Mouse (Mus musculus) limb, embryonic 12.5 days (tissue): ENCODE measurements at regions not wholly inside any gene's neighbourhood (a gene's known extent, or its start where the extent isn't known, plus 50 kb on each side); places are given as distances from the start of the nearest gene placed in this dataset.

Experiments used
- ATAC-seq: fragments of 200-750 bp; cut with Nextera tagmentation; 2 replicates; pipeline ENCODE4 v1.8.0; 2017; ENCODE audit warnings: low read depth, moderate TSS enrichment; ENCODE audit not compliant: insufficient number of reproducible peaks, insufficient read depth, low FRiP score, low TSS enrichment
- H3K27ac ChIP-seq: fragments of 300-500 bp; sonication (generic); 2 replicates; pipeline ENCODE4 v1.5.1; 2016; ENCODE audit warnings: mild to moderate bottlenecking, moderate library complexity
- H3K27me3 ChIP-seq: fragments of 300-500 bp; sonication (generic); 2 replicates; pipeline ENCODE4 v1.6.1; 2016; ENCODE audit warnings: mild to moderate bottlenecking, moderate library complexity
- H3K36me3 ChIP-seq: fragments of 300-500 bp; sonication (generic); 2 replicates; pipeline ENCODE4 v1.6.1; 2016; ENCODE audit warnings: mild to moderate bottlenecking, moderate library complexity
- H3K4me1 ChIP-seq: fragments of 300-500 bp; sonication (generic); replicated peaks from 2 replicates; pipeline ENCODE4 v1.6.1; 2016
- H3K4me2 ChIP-seq: fragments of 300-500 bp; sonication (generic); 2 replicates; pipeline ENCODE4 v1.6.1; 2016; ENCODE audit warnings: mild to moderate bottlenecking, moderate library complexity
- H3K4me3 ChIP-seq: fragments of 300-500 bp; sonication (generic); replicated peaks from 2 replicates; pipeline ENCODE4 v1.5.1; 2016; ENCODE audit warnings: mild to moderate bottlenecking
- H3K9ac ChIP-seq: fragments of 300-500 bp; sonication (generic); replicated peaks from 2 replicates; pipeline ENCODE4 v1.6.1; 2016; ENCODE audit warnings: mild to moderate bottlenecking, moderate library complexity
- H3K9me3 ChIP-seq: fragments of 300-500 bp; sonication (generic); 2 replicates; pipeline ENCODE4 v1.6.1; 2016; ENCODE audit warnings: mild to moderate bottlenecking, moderate library complexity
- WGBS: fragments of 180-500 bp; shearing (Covaris S2); methylation state at CpG from one replicate; pipeline ENCODE4 v1.1.7; 2016; 5-methylcytosine and 5-hydroxymethylcytosine counted together

DNA sequence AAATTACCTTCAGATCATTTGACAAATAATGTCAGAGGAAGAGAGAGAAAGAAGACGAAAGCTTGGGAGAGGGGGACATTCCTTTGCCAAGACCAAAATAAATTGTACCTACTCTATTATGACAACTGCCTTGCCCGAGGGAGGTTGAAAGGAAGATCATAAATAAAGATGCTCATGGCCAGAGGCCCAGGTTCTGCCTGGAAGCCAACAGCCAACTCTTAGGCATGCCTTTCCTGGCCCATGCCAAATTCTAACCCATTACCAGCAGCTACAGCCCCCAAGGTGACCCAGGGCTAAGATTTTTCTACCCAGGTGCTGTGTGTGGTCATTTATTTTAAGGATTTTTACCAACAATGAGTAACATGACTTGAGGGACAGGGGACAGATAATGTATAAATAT lies 54.9 kb downstream of the Cbln1 start:
- H3K4me3 ChIP-seq, result no peak overlapping the region
- no peak overlapping the region for H3K27ac ChIP-seq
- peaks cover 11% of the 10 kb centered on the region for H3K4me1 ChIP-seq
- no peaks in the 10 kb centered on the region for H3K36me3 ChIP-seq
- H3K4me2 ChIP-seq, result no peak overlapping the region
- H3K9me3 ChIP-seq, result no peaks in the 10 kb centered on the region
- no peak for ATAC-seq
- H3K27me3 ChIP-seq, result no peaks in the 10 kb centered on the region; the same call in 1 of the 2 replicates
- 80% methylated on average over 2 of the region's 2 CpGs for WGBS
- H3K9ac ChIP-seq, result no peak overlapping the region

GRCm38 (mm10) chr8:87415051-87415630 lies 57.3 kb downstream of the Cbln1 start:
- 80% methylated on average over 3 of the region's 3 CpGs for WGBS
- Histone ChIP-seq H3K36me3 (no peaks in the 10 kb centered on the region), H3K9ac (no peak overlapping the region), H3K27ac (no peak overlapping the region), H3K4me1 (no peaks in the 10 kb centered on the region), H3K9me3 (no peaks in the 10 kb centered on the region), H3K4me2 (no peak overlapping the region), H3K27me3 (no peaks in the 10 kb centered on the region; the same call in 1 of the 2 replicates), H3K4me3 (no peak overlapping the region)
- ATAC-seq, result no peak

DNA sequence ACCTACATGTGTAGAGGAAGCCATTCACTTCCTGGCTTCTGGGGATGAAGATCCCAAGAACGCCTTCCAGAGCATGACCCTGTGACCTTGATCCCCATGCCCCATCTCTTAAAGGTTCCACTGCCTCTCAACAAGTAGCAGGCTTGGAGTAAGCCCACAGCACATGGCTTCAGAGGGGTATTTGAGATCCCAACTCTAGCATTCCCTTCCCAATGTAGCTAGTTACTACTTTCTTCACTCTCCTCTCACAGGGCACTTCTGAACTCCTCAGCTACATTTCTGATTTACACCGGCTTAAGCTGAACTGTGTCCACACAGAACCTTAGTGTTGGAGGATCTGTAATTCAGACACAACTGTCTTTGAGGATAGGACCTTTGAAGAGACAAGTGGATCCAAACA lies 83.4 kb downstream of the Cbln1 start:
- Histone ChIP-seq H3K9me3 (0 out of 2 replicates have a peak, but pooled peaks cover 6% of the 10 kb centered on the region), H3K27ac (no peak overlapping the region), H3K4me1 (no peaks in the 10 kb centered on the region), H3K4me2 (no peak overlapping the region), H3K27me3 (no peaks in the 10 kb centered on the region), H3K4me3 (no peak overlapping the region), H3K36me3 (no peaks in the 10 kb centered on the region), H3K9ac (no peak overlapping the region)
- WGBS, result 61% methylated on average over 2 of the region's 2 CpGs
- ATAC-seq, result no peak

- WGBS, result 66% methylated on average over 12 of the region's 12 CpGs
- Histone ChIP-seq H3K36me3 (no peaks in the 10 kb centered on the region), H3K9ac (no peak overlapping the region), H3K27ac (no peak overlapping the region), H3K4me1 (0 out of 2 replicates have a peak, but pooled peaks cover 5% of the 10 kb centered on the region), H3K4me3 (no peak overlapping the region), H3K4me2 (no peak overlapping the region), H3K9me3 (no peaks in the 10 kb centered on the region), H3K27me3 (peaks cover 8% of the 10 kb centered on the region; the same call in 1 of the 2 replicates)
- ATAC-seq, result no peak
Observed at GRCm38 (mm10) chr8:87383527-87384206, 88.7 kb downstream of the Cbln1 start.

GRCm38 (mm10) chr8:87382311-87382710 lies 90.1 kb downstream of the Cbln1 start:
- H3K4me3 ChIP-seq, result no peak overlapping the region

DNA sequence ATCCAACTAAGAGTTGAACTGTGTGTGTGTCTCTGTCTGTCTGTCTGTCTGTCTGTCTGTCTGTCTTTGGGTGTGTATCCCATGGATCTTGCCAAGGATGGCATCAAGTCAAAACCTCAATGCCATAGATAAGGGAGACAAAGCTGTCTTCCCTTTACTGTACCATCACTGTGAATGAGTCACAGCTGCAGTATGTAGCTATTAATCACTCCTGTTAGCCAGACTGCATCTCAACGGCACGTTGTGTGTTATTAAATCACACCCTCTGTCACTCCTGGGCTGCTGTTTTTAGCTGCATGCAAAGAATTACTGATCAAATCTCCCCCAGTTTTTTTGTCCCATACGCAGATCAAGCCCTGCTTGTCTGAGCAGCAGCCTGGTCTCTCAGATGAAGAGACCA lies 91.6 kb downstream of the Cbln1 start:
- Histone ChIP-seq H3K27me3 (peaks cover 14% of the 10 kb centered on the region; the same call in 1 of the 2 replicates), H3K4me2 (no peak overlapping the region), H3K4me1 (peaks cover 9% of the 10 kb centered on the region), H3K4me3 (no peak overlapping the region), H3K36me3 (no peaks in the 10 kb centered on the region), H3K9ac (no peak overlapping the region), H3K9me3 (no peaks in the 10 kb centered on the region), H3K27ac (no peak overlapping the region)
- 43% methylated on average over 3 of the region's 3 CpGs for WGBS
- no peak for ATAC-seq

More at GRCm38 (mm10) chr8:87382311-87382710, 90.1 kb downstream of the Cbln1 start:
- H3K27ac ChIP-seq, result no peak overlapping the region
- H3K36me3 ChIP-seq, result no peaks in the 10 kb centered on the region
- no peak overlapping the region for H3K4me2 ChIP-seq
- H3K27me3 ChIP-seq, result peaks cover 8% of the 10 kb centered on the region; the same call in 1 of the 2 replicates
- WGBS, result 84% methylated on average over 5 of the region's 5 CpGs
- H3K4me1 ChIP-seq, result 0 out of 2 replicates have a peak, but pooled peaks cover 5% of the 10 kb centered on the region
- H3K9me3 ChIP-seq, result no peaks in the 10 kb centered on the region
- no peak for ATAC-seq
- no peak overlapping the region for H3K9ac ChIP-seq

- Histone ChIP-seq H3K4me1 (peaks cover 24% of the 10 kb centered on the region), H3K4me3 (no peak overlapping the region), H3K9me3 (no peaks in the 10 kb centered on the region), H3K36me3 (no peaks in the 10 kb centered on the region), H3K4me2 (no peak overlapping the region), H3K27me3 (peaks cover 14% of the 10 kb centered on the region; the same call in 1 of the 2 replicates), H3K9ac (no peak overlapping the region), H3K27ac (no peak overlapping the region)
- WGBS, result 88% methylated on average over 8 of the region's 8 CpGs
- ATAC-seq, result no peak
Observed at GRCm38 (mm10) chr8:87379296-87379695, 93.1 kb downstream of the Cbln1 start.

DNA sequence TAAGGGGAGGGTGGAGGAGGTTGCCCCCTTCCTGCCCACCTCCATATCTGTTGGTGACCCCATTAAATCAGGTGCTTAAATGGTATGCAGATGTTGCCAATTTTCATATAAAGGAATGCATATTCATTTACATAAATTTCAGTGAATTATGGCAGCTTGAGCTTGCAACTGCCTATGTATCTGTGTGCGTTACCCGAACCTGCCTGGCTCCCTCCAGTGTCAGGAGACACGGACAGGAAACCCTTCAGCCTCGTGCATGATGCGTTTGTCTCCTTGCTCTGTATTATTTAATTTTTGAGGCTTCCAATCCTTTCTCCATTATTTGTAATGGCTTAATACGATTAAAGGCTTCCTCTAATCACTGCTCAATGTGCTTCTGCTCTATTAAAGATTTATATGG lies 98.4 kb downstream of the Cbln1 start:
- no peak overlapping the region for H3K4me3 ChIP-seq
- peaks cover 6% of the 10 kb centered on the region; the same call in 1 of the 2 replicates for H3K27me3 ChIP-seq
- peak overlapping the region; percentile 29 for H3K4me2 ChIP-seq
- H3K4me1 ChIP-seq, result peaks cover 47% of the 10 kb centered on the region
- no peak overlapping the region for H3K9ac ChIP-seq
- 0 out of 2 replicates have a peak, but pooled peaks have one; percentile 20 for ATAC-seq
- WGBS, result 12% methylated on average over 6 of the region's 6 CpGs
- no peaks in the 10 kb centered on the region for H3K36me3 ChIP-seq
- H3K9me3 ChIP-seq, result no peaks in the 10 kb centered on the region
- H3K27ac ChIP-seq, result no peak overlapping the region

- peaks cover 6% of the 10 kb centered on the region; the same call in 1 of the 2 replicates for H3K27me3 ChIP-seq
- WGBS, result 6% methylated on average over 6 of the region's 6 CpGs
- ATAC-seq, result peak; percentile 87
- no peaks in the 10 kb centered on the region for H3K9me3 ChIP-seq
- no peaks in the 10 kb centered on the region for H3K36me3 ChIP-seq
- H3K4me3 ChIP-seq, result no peak overlapping the region
- peak overlapping the region; percentile 29; the same call in 1 of the 2 replicates for H3K4me2 ChIP-seq
- no peak overlapping the region for H3K9ac ChIP-seq
- peak overlapping the region; percentile 2 for H3K27ac ChIP-seq
- peaks cover 47% of the 10 kb centered on the region for H3K4me1 ChIP-seq
Observed at GRCm38 (mm10) chr8:87373535-87373934, 98.9 kb downstream of the Cbln1 start.

DNA sequence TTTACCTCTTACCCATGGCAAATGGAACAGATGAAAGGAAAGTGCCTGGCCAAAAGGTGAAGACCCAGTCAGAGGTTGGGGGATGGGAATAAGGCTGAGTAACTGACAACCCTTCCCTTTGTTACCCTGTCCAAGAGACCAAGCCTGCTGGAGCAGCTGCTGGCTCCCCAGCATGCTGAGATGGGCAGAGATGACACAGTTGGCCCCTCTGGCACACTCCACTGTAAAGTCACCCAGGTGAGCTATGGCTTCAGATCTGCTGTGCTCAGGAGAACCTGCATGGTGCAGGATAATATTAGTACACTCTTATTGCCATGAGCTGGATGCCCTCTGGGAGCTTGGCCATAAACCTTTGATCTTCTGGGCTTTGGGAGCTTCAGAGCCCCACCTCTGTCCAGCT lies 100.3 kb downstream of the Cbln1 start:
- Histone ChIP-seq H3K4me1 (peaks cover 47% of the 10 kb centered on the region), H3K9ac (no peak overlapping the region), H3K36me3 (no peaks in the 10 kb centered on the region), H3K9me3 (no peaks in the 10 kb centered on the region), H3K4me3 (no peak overlapping the region), H3K4me2 (peak overlapping the region; percentile 19; the same call in 1 of the 2 replicates), H3K27ac (no peak overlapping the region), H3K27me3 (peaks cover 5% of the 10 kb centered on the region; the same call in 1 of the 2 replicates)
- no peak for ATAC-seq

- no peak overlapping the region for H3K4me2 ChIP-seq
- H3K9ac ChIP-seq, result no peak overlapping the region
- 80% methylated on average over 3 of the region's 3 CpGs for WGBS
- H3K9me3 ChIP-seq, result no peaks in the 10 kb centered on the region
- no peak overlapping the region for H3K4me3 ChIP-seq
- H3K4me1 ChIP-seq, result peaks cover 38% of the 10 kb centered on the region
- no peak for ATAC-seq
- H3K27ac ChIP-seq, result no peak overlapping the region
- no peaks in the 10 kb centered on the region for H3K27me3 ChIP-seq
- H3K36me3 ChIP-seq, result no peaks in the 10 kb centered on the region
Observed at GRCm38 (mm10) chr8:87370194-87370593, 102.2 kb downstream of the Cbln1 start.
